Mouse (Mus musculus): ENCODE measurements around the gene Gm21958. TPM values are rescaled to one million over a fixed set of nuclear protein-coding genes. Genes with fewer than 3 reads are reported as not detected.
A peak's percentile ranks its signal among the peaks of the same experiment; 100 is the strongest.

Gene Gm21958
- total RNA-seq (2017) = 1.1 TPM in 1 of 2 replicates, not detected in the other

DNA sequence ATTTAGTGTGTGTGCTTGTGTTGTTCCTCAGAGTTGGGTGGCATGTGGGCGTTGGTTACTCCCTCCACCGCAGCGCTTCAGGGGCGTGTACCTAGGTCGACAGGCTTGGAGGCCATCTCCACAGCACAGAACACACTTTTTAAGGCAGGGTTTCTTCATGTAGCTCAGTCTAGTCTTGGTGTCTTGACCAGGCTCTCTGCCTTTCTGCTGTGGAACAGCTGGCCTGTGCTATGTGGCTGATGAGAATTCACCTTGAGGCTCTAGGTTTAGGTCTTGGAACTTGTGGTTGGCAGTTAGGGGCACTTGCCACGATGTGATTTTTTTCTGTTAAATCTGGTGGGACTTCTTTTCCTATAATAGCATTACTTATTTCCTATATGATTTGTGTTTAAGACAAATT is at the start of gene Gm21958:
Gene Gm21958, minus strand, starts transcription at position 101 of the 400 bp plus-strand sequence.
- ATAC-seq (replicated peaks; ENCODE audit: low read depth, poor library complexity, severe bottlenecking) = no peak

DNA sequence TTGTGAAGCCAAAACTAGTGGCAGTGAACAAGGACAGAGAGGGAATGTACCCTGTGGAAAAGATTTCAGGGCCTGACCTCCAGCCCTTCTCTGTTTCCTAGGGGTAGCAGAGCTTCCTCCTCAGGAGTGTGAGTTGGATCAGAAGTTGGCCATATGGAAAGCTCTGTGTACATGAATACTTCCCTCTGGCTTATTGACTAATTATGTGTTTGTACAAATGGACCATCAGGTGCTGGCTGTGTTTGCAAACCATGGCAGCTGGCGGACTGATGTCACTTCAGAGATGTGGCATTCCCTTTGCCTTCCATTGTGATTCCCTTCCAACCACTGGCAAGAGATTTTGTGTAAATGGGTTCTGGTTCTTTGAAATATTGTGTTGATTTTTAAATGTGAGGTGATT is 47.1 kb upstream of the Gm21958 start:
- no peak for ATAC-seq (replicated peaks; ENCODE audit: low read depth, poor library complexity, severe bottlenecking)

DNA sequence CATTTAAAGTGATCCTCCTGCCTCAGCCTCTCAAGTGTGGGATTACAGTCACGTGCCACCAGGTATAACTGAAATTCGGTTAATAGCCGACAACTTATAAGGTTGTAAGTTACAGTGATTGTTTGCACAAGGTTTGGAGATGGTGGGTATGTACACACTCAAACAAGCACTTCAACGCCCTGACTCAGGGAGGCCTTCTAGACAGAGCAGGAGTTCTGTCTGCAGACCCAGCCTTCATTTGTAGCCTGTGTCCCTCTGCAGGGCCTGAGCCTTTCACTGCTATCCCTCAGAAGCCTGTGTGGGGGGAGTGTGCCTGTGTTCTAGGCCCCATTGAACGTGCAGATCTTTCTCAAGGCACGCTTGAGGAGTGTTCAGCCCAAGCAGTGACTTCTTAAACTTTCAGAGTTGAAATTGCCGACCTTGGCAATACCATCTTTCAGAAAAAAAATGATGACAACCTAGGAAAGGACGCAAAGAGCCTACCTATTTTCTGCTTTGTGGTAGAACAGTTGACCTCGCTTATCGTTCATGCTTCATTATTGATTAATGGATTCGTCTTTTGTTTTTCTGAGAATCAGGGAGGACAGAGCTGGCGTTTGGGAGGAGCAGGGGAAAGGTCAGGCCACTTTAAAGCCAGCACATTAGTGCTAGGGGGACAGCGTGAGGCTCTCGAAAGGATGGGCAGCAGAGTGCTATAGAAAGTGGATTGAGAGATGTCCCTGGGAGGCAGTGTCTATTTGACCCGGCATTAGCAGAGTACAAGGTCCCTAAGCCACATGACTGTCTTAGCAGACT is 46.4 kb upstream of the Gm21958 start:
- ATAC-seq (replicated peaks; ENCODE audit: low read depth, poor library complexity, severe bottlenecking) = no peak

DNA sequence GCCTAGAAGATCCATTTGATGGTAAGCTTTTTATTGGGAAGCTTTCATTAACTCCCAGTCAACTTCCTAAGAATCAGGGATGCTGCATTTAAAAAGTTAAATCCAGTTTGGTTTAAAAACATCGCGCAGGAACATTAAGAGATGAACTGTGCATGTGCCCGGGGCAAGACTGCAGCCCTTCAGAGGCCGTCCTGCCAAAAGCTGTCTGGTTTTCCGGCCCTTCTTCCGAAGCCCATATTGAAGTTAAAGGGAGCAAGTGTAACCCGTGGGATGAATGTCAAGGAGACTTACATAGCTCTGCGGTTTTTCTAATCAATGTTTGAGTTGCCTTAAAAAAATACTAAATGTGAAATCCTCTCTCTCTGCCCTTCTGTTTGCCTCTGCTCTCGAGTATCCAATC is 45.1 kb upstream of the Gm21958 start:
- ATAC-seq (replicated peaks; ENCODE audit: low read depth, poor library complexity, severe bottlenecking) = no peak

- ATAC-seq (replicated peaks; ENCODE audit: low read depth, poor library complexity, severe bottlenecking) = no peak
Measured at GRCm38 (mm10) chr3:54757446-54757845, 43.3 kb upstream of the Gm21958 start.

DNA sequence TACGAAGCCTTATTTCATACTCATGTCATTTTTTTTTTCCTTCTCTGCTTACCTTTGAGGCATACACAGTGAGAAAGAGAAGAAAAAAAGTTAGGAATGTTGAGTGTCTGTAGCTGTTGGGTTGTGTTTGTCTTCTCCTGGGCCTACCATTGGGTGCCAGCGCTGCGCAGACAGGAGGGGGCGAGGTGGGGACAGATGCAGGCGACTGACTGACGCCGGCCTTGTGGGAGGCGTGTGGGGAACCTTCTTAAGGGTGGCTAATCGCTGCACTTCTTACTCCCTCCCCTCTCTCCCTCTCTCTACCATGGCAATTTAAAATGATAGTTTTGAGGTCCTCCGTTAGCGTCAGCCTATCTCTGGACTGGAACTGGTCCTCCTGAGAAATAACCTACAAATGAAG is 41.9 kb upstream of the Gm21958 start:
- ATAC-seq (replicated peaks; ENCODE audit: low read depth, poor library complexity, severe bottlenecking) = peak; percentile 70

DNA sequence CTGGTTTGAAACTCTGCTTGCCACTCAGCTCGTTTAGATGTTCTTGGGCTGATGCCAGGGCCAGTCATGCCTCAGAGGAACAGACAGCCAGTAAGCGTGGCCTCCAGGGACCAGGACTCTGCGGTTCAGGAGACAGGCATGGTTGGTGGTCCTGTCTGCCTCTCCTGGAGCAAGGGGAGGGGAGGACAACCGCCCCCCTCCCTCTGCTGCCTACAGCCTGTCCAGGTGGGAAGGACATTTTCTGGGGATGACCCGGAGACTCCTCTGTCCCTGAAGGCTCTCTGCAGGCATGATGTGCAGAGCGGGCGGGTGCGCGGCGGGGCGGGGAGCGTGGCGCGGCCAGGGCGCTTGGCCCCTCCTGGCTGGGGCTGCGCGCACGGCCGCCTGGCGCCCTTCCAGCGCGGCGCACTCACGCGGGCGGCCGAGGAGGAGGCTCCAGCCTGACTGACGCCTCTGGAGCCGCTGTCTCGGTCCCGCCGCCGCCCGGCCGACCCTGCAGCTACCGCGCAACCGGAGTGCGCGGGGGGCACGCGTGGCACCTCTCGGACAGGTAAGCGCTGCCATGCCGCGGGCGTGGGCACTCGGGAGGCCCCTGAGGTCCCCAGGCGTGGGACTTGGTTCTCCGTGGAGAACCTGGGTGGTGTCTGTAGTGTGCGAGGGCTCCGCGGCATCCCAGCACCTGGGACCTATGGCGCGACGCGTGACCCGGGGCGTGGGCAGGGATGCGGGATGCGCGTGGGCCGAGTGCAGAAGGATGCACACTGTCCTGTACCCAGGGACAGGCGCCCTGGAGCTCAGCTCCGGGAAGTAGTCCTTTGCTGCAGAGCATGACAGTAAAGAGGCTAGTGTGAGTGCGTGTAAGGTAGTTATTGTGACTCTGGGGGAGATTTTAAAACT is 41.2 kb upstream of the Gm21958 start, which contains the start of gene Smad9:
Gene Smad9, plus strand, starts transcription at position 438 of the 897 bp plus-strand sequence.
- peak; percentile 20 for ATAC-seq (replicated peaks; ENCODE audit: low read depth, poor library complexity, severe bottlenecking)

DNA sequence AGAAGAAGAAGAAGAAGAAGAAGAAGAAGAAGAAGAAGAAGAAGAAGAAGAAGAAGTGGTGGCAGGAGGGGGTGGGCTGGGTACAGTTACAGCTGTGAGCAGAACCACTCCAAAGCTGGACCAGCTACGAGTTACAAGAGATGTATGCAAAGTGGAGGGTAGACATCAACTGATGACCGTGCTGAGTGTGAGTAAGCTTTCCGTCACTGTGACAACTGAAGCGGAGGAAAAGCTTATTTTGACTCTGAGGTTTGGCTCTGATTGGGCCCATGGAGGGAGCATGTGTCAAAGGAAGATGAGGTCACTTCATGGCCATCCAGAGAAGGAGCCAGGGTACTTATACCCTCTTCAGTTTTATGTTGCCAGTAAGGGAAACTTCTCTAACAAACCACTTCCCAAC is 39.3 kb upstream of the Gm21958 start:
- ATAC-seq (replicated peaks; ENCODE audit: low read depth, poor library complexity, severe bottlenecking) = no peak

- ATAC-seq (replicated peaks; ENCODE audit: low read depth, poor library complexity, severe bottlenecking) = peak; percentile 71
Measured at GRCm38 (mm10) chr3:54745799-54746198, 31.6 kb upstream of the Gm21958 start.

DNA sequence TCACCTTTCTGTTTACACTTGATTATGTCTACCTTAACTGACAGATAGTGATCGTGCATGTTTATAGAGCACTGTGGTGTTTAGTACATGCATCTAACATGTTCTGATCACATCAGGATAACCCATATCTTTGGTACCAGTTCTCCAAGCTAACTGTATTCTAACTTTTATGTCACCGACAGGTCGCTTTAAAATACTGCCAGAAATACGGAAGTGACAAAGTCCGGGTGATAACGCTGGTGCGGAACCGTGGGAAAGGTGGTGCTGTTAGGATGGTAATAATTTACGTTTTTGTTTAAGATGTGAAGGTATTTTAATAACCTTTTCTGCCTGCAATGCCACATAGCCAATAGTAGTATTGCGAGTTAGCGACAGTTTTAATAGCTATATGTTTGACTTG is 27.8 kb upstream of the Gm21958 start:
- ATAC-seq (replicated peaks; ENCODE audit: low read depth, poor library complexity, severe bottlenecking) = no peak

GRCm38 (mm10) chr3:54737317-54737716 is 23.2 kb upstream of the Gm21958 start:
- ATAC-seq (replicated peaks; ENCODE audit: low read depth, poor library complexity, severe bottlenecking) = no peak

GRCm38 (mm10) chr3:54736101-54736927 is 22.2 kb upstream of the Gm21958 start:
- peak; percentile 19; the same call in 1 of the 2 replicates for ATAC-seq (replicated peaks; ENCODE audit: low read depth, poor library complexity, severe bottlenecking)

- peak; percentile 69 for ATAC-seq (replicated peaks; ENCODE audit: low read depth, poor library complexity, severe bottlenecking)
Measured at GRCm38 (mm10) chr3:54735247-54736046, 21.3 kb upstream of the Gm21958 start, which contains the start of the genes Exosc8 and Alg5. Gene Exosc8, minus strand, starts transcription at chr3:54735393. Gene Alg5, plus strand, starts transcription at chr3:54735539.

DNA sequence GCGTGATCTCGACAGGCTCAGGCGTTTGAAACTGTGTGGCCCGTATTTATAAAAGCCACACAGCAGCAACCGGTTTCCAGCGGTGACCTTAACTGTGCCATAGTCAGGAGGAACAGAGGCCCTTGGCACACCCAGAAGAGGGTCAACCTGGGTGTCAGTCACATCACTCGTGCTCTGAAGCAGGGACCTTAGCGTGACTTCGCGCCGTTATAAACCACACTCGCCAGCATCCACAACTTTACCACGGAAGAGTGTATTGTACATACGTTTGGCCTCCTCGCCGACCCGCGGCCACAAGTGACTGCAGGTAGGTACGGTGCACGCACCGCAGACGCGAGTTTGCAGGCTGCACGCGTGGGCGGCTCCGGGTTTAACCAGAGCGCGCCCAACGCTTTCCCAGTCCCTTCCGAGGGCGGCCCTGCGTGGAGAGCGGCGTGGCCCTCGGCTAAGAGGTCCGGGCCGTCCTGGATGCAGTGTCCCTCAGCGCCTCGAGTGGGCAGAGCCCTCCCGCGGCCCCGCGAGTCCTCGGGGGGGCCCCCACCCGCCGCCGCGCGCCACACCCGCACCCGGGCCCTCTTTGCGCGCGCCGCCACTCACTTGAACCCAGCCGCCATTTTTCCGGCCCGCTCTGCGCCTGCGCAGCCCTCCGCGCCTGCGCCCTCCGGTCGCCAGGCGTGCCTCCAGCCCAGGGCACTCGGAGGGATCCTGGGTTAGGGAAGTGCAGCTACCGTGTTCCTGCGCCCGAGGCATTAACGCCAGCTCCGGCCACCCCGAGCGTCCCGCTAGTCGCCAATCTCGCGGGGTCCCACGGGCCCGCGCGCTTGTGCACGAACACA is 20.5 kb upstream of the Gm21958 start:
- peak; percentile 76 for ATAC-seq (replicated peaks; ENCODE audit: low read depth, poor library complexity, severe bottlenecking)

GRCm38 (mm10) chr3:54732371-54732770 is 18.2 kb upstream of the Gm21958 start:
- no peak for ATAC-seq (replicated peaks; ENCODE audit: low read depth, poor library complexity, severe bottlenecking)

DNA sequence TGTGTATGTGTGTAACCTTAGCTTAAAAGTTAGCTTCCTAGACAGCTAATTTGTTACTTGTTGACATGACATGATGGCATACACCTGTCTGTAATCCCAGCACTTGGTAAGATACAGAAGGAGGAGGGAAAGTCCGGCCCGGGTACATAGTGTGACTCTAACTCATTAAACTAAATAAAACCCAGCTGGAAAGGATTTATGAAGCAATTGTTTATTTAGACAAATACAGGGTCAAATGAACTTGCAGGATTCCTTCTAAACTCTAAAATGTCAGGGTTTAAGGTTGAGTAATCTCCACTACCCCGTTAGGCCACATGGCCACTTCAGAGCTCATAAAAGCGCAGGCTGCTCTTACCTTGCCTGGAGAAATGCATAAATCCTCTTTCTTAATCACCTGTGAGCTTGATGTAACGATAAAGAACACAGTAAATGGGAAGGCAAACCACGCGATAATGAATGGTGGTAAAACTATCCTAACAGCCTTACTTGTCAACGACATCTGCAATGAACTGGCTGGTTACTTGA is 17.5 kb upstream of the Gm21958 start:
- no peak for ATAC-seq (replicated peaks; ENCODE audit: low read depth, poor library complexity, severe bottlenecking)

GRCm38 (mm10) chr3:54728100-54728499 is 13.9 kb upstream of the Gm21958 start:
- ATAC-seq (replicated peaks; ENCODE audit: low read depth, poor library complexity, severe bottlenecking) = no peak

DNA sequence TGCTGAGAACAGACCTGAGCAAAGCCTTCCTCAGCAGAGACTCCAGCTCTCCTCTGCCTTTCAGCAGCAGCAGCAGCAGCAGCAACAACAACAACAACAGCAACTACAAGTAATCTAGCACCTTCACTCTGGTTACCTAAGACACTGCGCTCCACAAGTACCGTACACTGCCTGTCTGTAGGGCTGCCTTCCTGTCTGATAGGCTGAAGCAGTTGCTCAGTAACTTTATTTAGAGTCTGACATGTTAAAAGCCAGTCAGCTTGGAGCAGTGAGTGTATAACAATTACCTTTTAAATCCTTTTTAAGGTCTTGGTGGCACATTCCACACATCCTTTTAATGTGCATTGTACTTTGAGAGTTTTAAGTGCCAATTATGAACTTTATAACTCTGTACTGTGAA is 13.4 kb upstream of the Gm21958 start:
- ATAC-seq (replicated peaks; ENCODE audit: low read depth, poor library complexity, severe bottlenecking) = no peak

All from common myeloid progenitor, adult 5-6 weeks (primary cell).